Mouse (Mus musculus) midbrain, embryonic 12.5 days (tissue): ENCODE measurements at regions not wholly inside any gene's neighbourhood (a gene's known extent, or its start where the extent isn't known, plus 50 kb on each side); places are given as distances from the start of the nearest gene placed in this dataset.
A peak's percentile ranks its signal among the peaks of the same experiment; 100 is the strongest.

Experiments used
- ATAC-seq: fragments of 200-750 bp; cut with Nextera tagmentation; 2 replicates; pipeline ENCODE4 v1.8.0; 2017; ENCODE audit warnings: low read depth, moderate TSS enrichment, moderate library complexity; ENCODE audit not compliant: low FRiP score
- H3K27ac ChIP-seq: fragments of 300-500 bp; sonication (generic); replicated peaks from 2 replicates; pipeline ENCODE4 v1.5.1; 2016; ENCODE audit warnings: mild to moderate bottlenecking
- H3K27me3 ChIP-seq: fragments of 300-500 bp; sonication (generic); 2 replicates; pipeline ENCODE4 v1.6.1; 2016; ENCODE audit warnings: mild to moderate bottlenecking
- H3K36me3 ChIP-seq: fragments of 300-500 bp; sonication (generic); 2 replicates; pipeline ENCODE4 v1.6.1; 2016
- H3K4me1 ChIP-seq: fragments of 300-500 bp; sonication (generic); 2 replicates; pipeline ENCODE4 v1.6.1; 2016
- H3K4me2 ChIP-seq: fragments of 300-500 bp; sonication (generic); replicated peaks from 2 replicates; pipeline ENCODE4 v1.6.1; 2016; ENCODE audit warnings: mild to moderate bottlenecking, moderate library complexity
- H3K4me3 ChIP-seq: fragments of 300-500 bp; sonication (generic); 2 replicates; pipeline ENCODE4 v1.5.1; 2016; ENCODE audit warnings: mild to moderate bottlenecking
- H3K9ac ChIP-seq: fragments of 300-500 bp; sonication (generic); replicated peaks from 2 replicates; pipeline ENCODE4 v1.6.1; 2016; ENCODE audit warnings: mild to moderate bottlenecking, moderate library complexity
- H3K9me3 ChIP-seq: fragments of 300-500 bp; sonication (generic); 2 replicates; pipeline ENCODE4 v1.6.1; 2016; ENCODE audit warnings: mild to moderate bottlenecking
- WGBS: fragments of 180-500 bp; shearing (Covaris S2); methylation state at CpG from one replicate; pipeline ENCODE4 v1.1.7; 2016; 5-methylcytosine and 5-hydroxymethylcytosine counted together

GRCm38 (mm10) chr14:23237376-23237775, 776.9 kb downstream of the Kcnma1 start:
- no peaks in the 10 kb centered on the region for H3K36me3 ChIP-seq
- no peak overlapping the region for H3K4me2 ChIP-seq
- 0 out of 2 replicates have a peak, but pooled peaks cover 3% of the 10 kb centered on the region for H3K4me1 ChIP-seq
- H3K9me3 ChIP-seq, result no peaks in the 10 kb centered on the region
- no peak overlapping the region for H3K4me3 ChIP-seq
- H3K27ac ChIP-seq, result no peak overlapping the region
- 84% methylated on average over 2 of the region's 2 CpGs for WGBS
- H3K9ac ChIP-seq, result no peak overlapping the region
- ATAC-seq, result no peak
- H3K27me3 ChIP-seq, result no peaks in the 10 kb centered on the region

- H3K9me3 ChIP-seq, result no peaks in the 10 kb centered on the region
- H3K4me3 ChIP-seq, result no peak overlapping the region
- no peak for ATAC-seq
- no peak overlapping the region for H3K4me2 ChIP-seq
- 83% methylated on average over 3 of the region's 3 CpGs for WGBS
- no peak overlapping the region for H3K9ac ChIP-seq
- H3K27me3 ChIP-seq, result no peaks in the 10 kb centered on the region
- no peak overlapping the region for H3K27ac ChIP-seq
- no peaks in the 10 kb centered on the region for H3K36me3 ChIP-seq
- no peaks in the 10 kb centered on the region for H3K4me1 ChIP-seq
Observed at GRCm38 (mm10) chr14:23198676-23199075, 815.6 kb downstream of the Kcnma1 start.

GRCm38 (mm10) chr14:23194569-23195529, 819.4 kb downstream of the Kcnma1 start:
- Histone ChIP-seq H3K9ac (no peak overlapping the region), H3K9me3 (no peaks in the 10 kb centered on the region), H3K4me3 (no peak overlapping the region), H3K27ac (no peak overlapping the region), H3K27me3 (no peaks in the 10 kb centered on the region), H3K4me2 (no peak overlapping the region), H3K4me1 (no peaks in the 10 kb centered on the region), H3K36me3 (no peaks in the 10 kb centered on the region)
- ATAC-seq, result no peak
- WGBS, result 70% methylated on average over 7 of the region's 7 CpGs

- no peaks in the 10 kb centered on the region for H3K9me3 ChIP-seq
- no peaks in the 10 kb centered on the region for H3K27me3 ChIP-seq
- H3K27ac ChIP-seq, result no peak overlapping the region
- H3K9ac ChIP-seq, result no peak overlapping the region
- no peak overlapping the region for H3K4me2 ChIP-seq
- H3K4me1 ChIP-seq, result no peaks in the 10 kb centered on the region
- 66% methylated on average over 3 of the region's 3 CpGs for WGBS
- H3K36me3 ChIP-seq, result no peaks in the 10 kb centered on the region
- no peak overlapping the region for H3K4me3 ChIP-seq
- ATAC-seq, result no peak
Observed at GRCm38 (mm10) chr14:23192566-23192965, 821.7 kb downstream of the Kcnma1 start.

- Histone ChIP-seq H3K27me3 (no peaks in the 10 kb centered on the region), H3K9me3 (no peaks in the 10 kb centered on the region), H3K27ac (no peak overlapping the region), H3K4me1 (peaks cover 6% of the 10 kb centered on the region), H3K4me2 (no peak overlapping the region), H3K4me3 (no peak overlapping the region), H3K36me3 (no peaks in the 10 kb centered on the region), H3K9ac (no peak overlapping the region)
- 29% methylated on average over 6 of the region's 6 CpGs for WGBS
- ATAC-seq, result peak; percentile 69; the same call in 1 of the 2 replicates
Observed at GRCm38 (mm10) chr14:23185359-23185758, 828.9 kb downstream of the Kcnma1 start.

- H3K27me3 ChIP-seq, result no peaks in the 10 kb centered on the region
- WGBS, result 85% methylated on average over 14 of the region's 14 CpGs
- ATAC-seq, result no peak
Observed at GRCm38 (mm10) chr14:23169346-23169745, 844.9 kb downstream of the Kcnma1 start.

GRCm38 (mm10) chr14:23160567-23160966, 853.7 kb downstream of the Kcnma1 start:
- WGBS, result 62% methylated on average over 1 of the region's 1 CpGs
- Histone ChIP-seq H3K4me3 (no peak overlapping the region), H3K9ac (no peak overlapping the region), H3K36me3 (no peaks in the 10 kb centered on the region), H3K27ac (no peak overlapping the region), H3K4me2 (no peak overlapping the region), H3K27me3 (no peaks in the 10 kb centered on the region), H3K4me1 (no peaks in the 10 kb centered on the region), H3K9me3 (peaks cover 4% of the 10 kb centered on the region; the same call in 1 of the 2 replicates)
- ATAC-seq, result no peak

More at GRCm38 (mm10) chr14:23169346-23169745, 844.9 kb downstream of the Kcnma1 start:
- Histone ChIP-seq H3K36me3 (no peaks in the 10 kb centered on the region), H3K4me1 (no peaks in the 10 kb centered on the region), H3K9me3 (no peaks in the 10 kb centered on the region), H3K4me3 (no peak overlapping the region), H3K9ac (no peak overlapping the region), H3K27ac (no peak overlapping the region), H3K4me2 (no peak overlapping the region)

GRCm38 (mm10) chr14:23150431-23150830, 863.9 kb downstream of the Kcnma1 start:
- ATAC-seq, result no peak

GRCm38 (mm10) chr14:23146981-23147380, 867.3 kb downstream of the Kcnma1 start:
- WGBS, result 86% methylated on average over 1 of the region's 1 CpGs
- no peak for ATAC-seq
- no peak overlapping the region for H3K9ac ChIP-seq
- H3K36me3 ChIP-seq, result no peaks in the 10 kb centered on the region
- H3K4me3 ChIP-seq, result no peak overlapping the region
- H3K9me3 ChIP-seq, result no peaks in the 10 kb centered on the region
- no peaks in the 10 kb centered on the region for H3K27me3 ChIP-seq
- no peaks in the 10 kb centered on the region for H3K4me1 ChIP-seq
- no peak overlapping the region for H3K27ac ChIP-seq
- no peak overlapping the region for H3K4me2 ChIP-seq

More at GRCm38 (mm10) chr14:23150431-23150830, 863.9 kb downstream of the Kcnma1 start:
- H3K27me3 ChIP-seq, result no peaks in the 10 kb centered on the region
- no peaks in the 10 kb centered on the region for H3K4me1 ChIP-seq
- H3K4me3 ChIP-seq, result no peak overlapping the region
- no peak overlapping the region for H3K9ac ChIP-seq
- H3K4me2 ChIP-seq, result no peak overlapping the region
- no peaks in the 10 kb centered on the region for H3K36me3 ChIP-seq
- H3K27ac ChIP-seq, result no peak overlapping the region
- H3K9me3 ChIP-seq, result no peaks in the 10 kb centered on the region

GRCm38 (mm10) chr14:23140385-23140784, 873.9 kb downstream of the Kcnma1 start:
- no peak overlapping the region for H3K4me2 ChIP-seq
- H3K9me3 ChIP-seq, result no peaks in the 10 kb centered on the region
- H3K27me3 ChIP-seq, result no peaks in the 10 kb centered on the region
- no peak overlapping the region for H3K4me3 ChIP-seq
- H3K27ac ChIP-seq, result no peak overlapping the region
- ATAC-seq, result no peak
- 96% methylated on average over 1 of the region's 1 CpGs for WGBS
- no peak overlapping the region for H3K9ac ChIP-seq
- H3K36me3 ChIP-seq, result no peaks in the 10 kb centered on the region
- H3K4me1 ChIP-seq, result no peaks in the 10 kb centered on the region

- no peaks in the 10 kb centered on the region for H3K27me3 ChIP-seq
- WGBS, result 93% methylated on average over 2 of the region's 2 CpGs
- H3K9me3 ChIP-seq, result no peaks in the 10 kb centered on the region
- H3K4me3 ChIP-seq, result no peak overlapping the region
- no peak overlapping the region for H3K9ac ChIP-seq
- no peaks in the 10 kb centered on the region for H3K36me3 ChIP-seq
- H3K4me2 ChIP-seq, result no peak overlapping the region
- no peak for ATAC-seq
- H3K27ac ChIP-seq, result no peak overlapping the region
- no peaks in the 10 kb centered on the region for H3K4me1 ChIP-seq
Observed at GRCm38 (mm10) chr14:23134723-23135122, 879.6 kb downstream of the Kcnma1 start.

GRCm38 (mm10) chr14:23131736-23132519, 882.4 kb downstream of the Kcnma1 start:
- Histone ChIP-seq H3K27me3 (no peaks in the 10 kb centered on the region), H3K9me3 (no peaks in the 10 kb centered on the region), H3K9ac (no peak overlapping the region), H3K27ac (no peak overlapping the region), H3K4me1 (no peaks in the 10 kb centered on the region), H3K4me3 (no peak overlapping the region), H3K4me2 (no peak overlapping the region), H3K36me3 (no peaks in the 10 kb centered on the region)
- ATAC-seq, result no peak
- WGBS, result 80% methylated on average over 7 of the region's 7 CpGs
